Mouse (Mus musculus) spleen, adult 12 weeks (tissue): ENCODE data around the gene Rsph9.

Source experiments
- DNase-seq: peaks from one replicate; pipeline ENCODE4 v3.0.0; 2022; ENCODE audit warnings: low spot score

Rsph9 gene

DNA sequence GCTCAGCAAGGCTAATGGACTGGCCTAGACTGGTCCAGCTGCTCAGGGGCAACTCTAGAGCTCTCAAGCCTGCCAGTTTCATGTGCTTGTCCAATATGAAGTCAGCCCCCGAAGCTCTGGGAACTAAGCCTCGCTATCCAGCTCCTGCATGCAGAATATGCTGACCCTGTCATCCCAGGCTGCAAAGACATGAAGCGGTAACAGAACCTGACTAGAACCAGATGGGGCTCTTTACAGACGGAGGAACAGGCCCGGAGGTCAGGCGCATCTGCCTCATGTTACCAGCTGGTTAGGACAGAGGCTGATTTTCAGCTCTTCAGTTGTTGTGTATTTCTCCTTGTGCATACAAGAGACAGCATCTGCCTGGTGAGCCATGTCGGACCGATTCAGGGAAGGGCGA is 42.1 kb downstream of the Rsph9 start:
- no peak for DNase-seq

DNA sequence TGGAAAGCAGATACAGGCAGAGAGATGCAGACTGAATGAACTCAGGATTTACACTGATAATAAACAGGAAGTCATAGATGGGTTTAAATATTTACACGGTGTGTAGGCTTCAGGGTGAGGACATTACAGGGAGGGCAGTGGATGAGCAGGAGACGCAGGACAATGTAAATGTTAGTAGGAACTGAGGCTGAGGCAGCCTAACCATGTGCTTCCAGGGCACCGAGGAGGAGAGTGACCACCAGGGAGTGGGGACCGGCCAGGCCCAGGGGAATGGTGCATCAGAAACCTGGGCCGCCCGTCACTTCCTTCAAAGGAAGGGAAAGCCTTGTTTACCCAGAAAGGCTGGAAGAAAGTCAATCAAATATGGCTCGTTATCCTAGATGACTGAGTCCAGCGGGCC is 45.5 kb downstream of the Rsph9 start:
- DNase-seq: no peak

- DNase-seq: no peak
These were observed 52.1 kb downstream of the Rsph9 start for GRCm38 (mm10) chr17:46091899-46092298.

GRCm38 (mm10) chr17:46091351-46091750 is 52.7 kb downstream of the Rsph9 start:
- DNase-seq: no peak

GRCm38 (mm10) chr17:46086341-46086870 is 57.6 kb downstream of the Rsph9 start:
- no peak for DNase-seq

DNA sequence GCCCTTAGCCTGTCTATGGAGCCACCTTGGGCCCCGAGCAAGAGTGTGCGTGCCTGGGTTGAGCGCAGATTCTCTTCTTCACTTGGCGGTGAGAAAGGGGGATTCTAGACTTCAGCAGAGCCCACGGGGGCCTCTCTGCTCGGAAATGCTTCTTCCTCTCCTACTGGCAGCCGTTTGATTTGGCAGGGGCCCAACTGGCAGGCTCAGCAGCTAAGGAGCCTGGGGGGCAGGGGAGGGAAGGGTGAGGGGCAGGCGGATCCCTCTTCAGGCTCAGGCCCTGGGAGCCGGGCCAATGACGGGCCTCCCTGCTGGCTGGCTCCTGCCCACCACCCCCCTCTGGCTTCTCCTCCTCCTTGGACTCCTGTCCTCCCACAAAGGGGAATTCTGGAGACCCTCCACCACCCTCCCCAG is 59.9 kb downstream of the Rsph9 start:
- no peak for DNase-seq

- DNase-seq: no peak
These were observed 60.6 kb downstream of the Rsph9 start for GRCm38 (mm10) chr17:46083381-46083780.

DNA sequence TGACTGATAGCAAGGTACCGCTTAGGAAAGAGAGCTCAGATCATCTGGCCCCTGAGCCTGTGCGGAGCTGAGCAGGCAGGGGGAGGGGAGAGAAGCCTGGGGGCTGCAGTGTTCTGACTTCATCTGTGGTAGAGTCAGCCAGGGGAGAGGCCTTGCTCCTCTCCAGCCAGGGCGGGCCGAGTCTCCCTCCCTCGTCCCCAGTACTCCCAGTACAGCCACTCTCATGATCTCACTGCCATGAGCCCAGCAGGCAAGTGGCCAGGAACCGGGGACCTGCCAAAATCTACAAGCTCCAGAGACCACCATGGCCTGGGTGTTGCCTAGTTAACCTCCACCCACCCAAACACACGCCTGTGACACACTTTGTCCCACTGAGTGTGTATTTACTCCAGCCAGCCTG is 62.4 kb downstream of the Rsph9 start:
- DNase-seq: no peak

DNA sequence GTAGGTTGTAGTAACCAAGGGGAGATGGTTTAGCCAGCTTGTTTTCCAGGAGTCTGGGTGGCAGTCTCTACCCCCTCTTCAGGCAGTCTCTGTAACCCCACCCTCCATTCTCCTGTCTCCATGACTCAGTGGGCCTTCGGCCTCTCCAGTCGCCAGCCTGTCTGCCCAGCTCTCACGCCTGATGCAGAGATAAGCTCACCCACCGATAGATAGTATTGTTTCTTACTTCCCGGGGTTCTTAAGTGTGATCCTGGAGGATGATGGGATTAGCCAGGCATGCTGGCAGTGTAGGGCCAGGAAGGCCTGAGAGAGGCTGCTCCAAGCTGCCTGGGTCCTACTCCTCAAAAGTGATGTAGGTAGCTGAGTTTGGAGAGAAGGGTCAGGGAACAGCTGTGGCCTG is 63.0 kb downstream of the Rsph9 start:
- no peak for DNase-seq

GRCm38 (mm10) chr17:46080388-46080787 is 63.6 kb downstream of the Rsph9 start:
- no peak for DNase-seq

- DNase-seq: no peak
These were observed 65.0 kb downstream of the Rsph9 start for GRCm38 (mm10) chr17:46079037-46079436.

- DNase-seq: no peak
These were observed 66.0 kb downstream of the Rsph9 start for GRCm38 (mm10) chr17:46077921-46078534.

DNA sequence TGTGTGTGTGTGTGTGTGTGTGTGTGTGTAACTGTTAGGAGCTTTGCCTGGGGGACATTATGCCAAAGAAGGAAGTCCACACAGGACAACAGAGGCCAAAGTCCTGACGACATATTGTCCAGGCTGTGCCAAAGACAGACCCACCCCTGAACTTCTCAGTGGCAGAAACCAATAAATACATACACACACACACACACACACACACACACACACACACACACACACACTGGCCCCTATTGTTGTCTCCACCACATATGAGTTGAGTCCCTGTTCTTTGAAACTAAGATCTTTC is 67.8 kb downstream of the Rsph9 start:
- DNase-seq: no peak

- no peak for DNase-seq
These were observed 68.3 kb downstream of the Rsph9 start for GRCm38 (mm10) chr17:46075551-46076259.

DNA sequence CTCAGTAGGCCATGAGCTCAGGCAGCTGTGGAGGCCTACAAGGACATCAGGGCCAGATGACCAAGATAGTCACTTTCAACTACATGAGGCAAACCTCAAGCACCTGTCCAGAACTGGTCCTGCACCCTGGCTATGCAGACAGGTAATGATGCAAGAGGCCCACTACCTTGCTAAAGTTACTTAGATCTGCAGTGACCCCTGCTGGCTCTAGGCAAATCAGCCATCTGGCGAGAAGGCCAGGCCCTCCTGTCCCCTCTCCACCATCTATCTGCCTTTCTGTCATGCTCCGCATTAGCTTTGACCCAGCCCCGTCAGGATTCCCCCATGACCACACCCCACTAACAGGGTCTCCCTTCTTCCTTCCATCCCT is 68.9 kb downstream of the Rsph9 start:
- peak; percentile 25 for DNase-seq

DNA sequence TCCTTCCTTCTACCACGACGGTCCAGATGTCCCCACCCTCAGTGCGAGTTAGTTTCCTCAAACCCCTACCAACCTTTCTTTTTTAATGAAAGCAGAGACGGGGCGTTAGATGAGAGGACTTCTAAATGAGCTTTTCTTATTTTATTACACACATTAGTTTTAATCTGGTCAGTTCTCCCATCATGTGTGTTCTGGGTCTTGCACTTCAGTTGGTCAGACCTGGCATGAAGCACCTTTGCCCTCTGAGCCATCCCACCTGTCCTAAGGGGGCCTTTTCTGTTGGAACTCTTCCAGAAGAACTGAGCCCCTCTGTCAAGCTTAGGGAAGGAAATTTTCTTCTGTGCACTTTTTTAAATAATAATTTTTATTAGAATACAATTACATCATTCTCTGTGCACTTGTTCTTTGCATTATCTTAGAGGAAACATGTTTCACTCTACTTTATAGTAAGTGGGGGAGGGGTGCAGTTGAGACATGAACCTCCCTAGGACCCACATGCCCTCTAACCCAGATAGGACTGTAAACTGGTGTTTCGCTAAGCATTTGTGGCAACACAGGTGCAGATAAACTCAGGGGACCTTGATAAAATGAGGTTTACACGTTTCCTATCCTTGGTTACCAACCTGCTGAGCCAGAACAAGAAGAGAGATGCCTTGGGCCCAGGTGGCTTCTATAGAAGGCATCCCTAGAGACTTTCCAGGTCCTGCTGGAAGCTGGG is 69.5 kb downstream of the Rsph9 start:
- DNase-seq: no peak

- DNase-seq: peak; percentile 66
These were observed 70.2 kb downstream of the Rsph9 start for GRCm38 (mm10) chr17:46073730-46074301.
